Mouse (Mus musculus) liver, postnatal 0 days (tissue): Measurements from ENCODE around the gene Rbm33. TPM values are rescaled to one million over a fixed set of nuclear protein-coding genes. Genes with fewer than 3 reads are reported as not detected.
A peak's percentile ranks its signal among the peaks of the same experiment; 100 is the strongest.

Experiments used
- ATAC-seq: fragments of 200-750 bp; cut with Nextera tagmentation; 2 replicates; pipeline ENCODE4 v1.8.0; 2017; ENCODE audit warnings: mild to moderate bottlenecking, moderate library complexity
- DNase-seq: peaks from one replicate; pipeline ENCODE4 v3.0.0-alpha.2; 2016
- H3K27ac ChIP-seq: fragments of 300-500 bp; sonication (generic); 2 replicates; pipeline ENCODE4 v1.5.1; 2014; ENCODE audit warnings: antibody characterized with exemption, moderate library complexity, mild to moderate bottlenecking, low read depth
- H3K27me3 ChIP-seq: fragments of 300-500 bp; sonication (generic); 2 replicates; pipeline ENCODE4 v1.6.1; 2014; ENCODE audit warnings: low read length, control low read depth, mixed read lengths; ENCODE audit not compliant: insufficient read depth
- H3K36me3 ChIP-seq: fragments of 300-500 bp; sonication (generic); replicated peaks from 2 replicates; pipeline ENCODE4 v1.6.1; 2014; ENCODE audit warnings: mild to moderate bottlenecking, control low read depth, low read length, moderate library complexity, mixed read lengths; ENCODE audit not compliant: insufficient read depth
- H3K4me1 ChIP-seq: fragments of 300-500 bp; sonication (generic); 2 replicates; pipeline ENCODE4 v1.6.1; 2014; ENCODE audit warnings: antibody characterized with exemption, mild to moderate bottlenecking, control low read depth; ENCODE audit not compliant: insufficient read depth
- H3K4me2 ChIP-seq: fragments of 300-500 bp; sonication (generic); 2 replicates; pipeline ENCODE4 v1.6.1; 2014; ENCODE audit warnings: low read depth, mild to moderate bottlenecking, low read length, moderate library complexity, mixed read lengths
- H3K4me3 ChIP-seq: fragments of 300-500 bp; sonication (generic); 2 replicates; pipeline ENCODE4 v1.5.1; 2014; ENCODE audit warnings: low read depth, low read length
- H3K9ac ChIP-seq: fragments of 300-500 bp; sonication (generic); replicated peaks from 2 replicates; pipeline ENCODE4 v1.6.1; 2014; ENCODE audit warnings: mild to moderate bottlenecking, moderate library complexity
- H3K9me3 ChIP-seq: fragments of 300-500 bp; sonication (generic); 2 replicates; pipeline ENCODE4 v1.6.1; 2016; ENCODE audit warnings: mild to moderate bottlenecking, control low read depth, low read length, mixed read lengths
- CTCF ChIP-seq: sonication (generic); IDR thresholded peaks from 2 replicates; pipeline ENCODE4 v1.5.1; 2016; ENCODE audit warnings: antibody characterized with exemption, low read depth
- EP300 ChIP-seq: IDR thresholded peaks from 2 replicates; pipeline ENCODE4 v1.6.1; 2016; ENCODE audit warnings: antibody characterized with exemption, low read depth, mild to moderate bottlenecking
- WGBS: fragments of 180-500 bp; shearing (Covaris S2); extraction: QIAGEN DNeasy Blood & Tissue Kit; methylation state at CpG from one replicate; pipeline ENCODE4 v1.1.7; 2014; ENCODE audit not compliant: insufficient replicate concordance; 5-methylcytosine and 5-hydroxymethylcytosine counted together
- polyA plus RNA-seq: library from polyadenylated mRNA; unstranded; fragments of >200 nt; fragmentation: Nextera tagmentation; extraction: Ambion mirVana; gene quantifications from 2 replicates; pipeline ENCODE4 v1.2.1, GENCODE M21; 2015

Rbm33 gene
- polyA plus RNA-seq, 1 experiment from 2014 or later: 4.4 TPM

DNA sequence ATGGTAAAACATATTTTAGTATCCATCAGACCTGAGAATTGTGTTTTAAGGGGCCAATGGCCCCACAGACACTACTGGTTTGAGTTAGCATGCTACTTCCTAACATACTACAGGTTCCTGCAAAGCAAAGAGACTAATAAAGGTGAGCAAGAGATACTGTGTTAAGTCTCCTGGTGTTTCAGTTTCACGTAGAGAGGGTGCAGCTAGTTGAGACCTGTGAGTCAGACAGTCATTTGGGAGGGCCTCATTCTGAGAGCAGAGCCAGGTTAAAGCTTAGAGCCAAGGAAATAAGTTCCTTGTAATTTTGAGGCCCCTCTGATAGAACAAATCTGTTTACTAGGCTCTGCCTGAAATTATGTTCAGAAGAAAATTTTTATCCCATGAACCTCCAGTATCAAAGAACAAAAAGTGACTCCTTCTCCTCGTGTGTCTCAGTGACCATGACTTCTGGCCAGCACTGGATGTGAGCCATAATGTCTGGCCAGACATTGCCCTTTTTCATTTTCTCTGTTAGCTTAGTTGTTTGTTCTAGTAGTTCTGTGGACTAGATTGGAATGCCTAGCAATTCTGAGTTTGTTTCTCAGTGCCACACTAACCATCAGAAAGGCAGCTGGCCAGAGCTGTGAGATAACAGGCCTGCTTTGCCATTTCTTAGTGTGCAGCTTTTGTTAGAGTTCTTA is 95.2 kb downstream of the Rbm33 start:
- 62% methylated on average over 2 of the region's 2 CpGs for WGBS
- H3K4me3 ChIP-seq: no peak overlapping the region
- H3K9ac ChIP-seq: no peak overlapping the region
- no peak for DNase-seq
- H3K27me3 ChIP-seq: no peaks in the 10 kb centered on the region
- H3K4me1 ChIP-seq: peaks cover 6% of the 10 kb centered on the region; the same call in 1 of the 2 replicates
- H3K36me3 ChIP-seq: peaks cover 79% of the 10 kb centered on the region
- peak overlapping the region; percentile 44 for H3K27ac ChIP-seq
- no peaks in the 10 kb centered on the region for H3K9me3 ChIP-seq
- TF ChIP-seq EP300 (no peak; the same call in 1 of the 2 replicates), CTCF (no peak)
- no peak overlapping the region for H3K4me2 ChIP-seq
- ATAC-seq: peak; percentile 70; the same call in 1 of the 2 replicates

DNA sequence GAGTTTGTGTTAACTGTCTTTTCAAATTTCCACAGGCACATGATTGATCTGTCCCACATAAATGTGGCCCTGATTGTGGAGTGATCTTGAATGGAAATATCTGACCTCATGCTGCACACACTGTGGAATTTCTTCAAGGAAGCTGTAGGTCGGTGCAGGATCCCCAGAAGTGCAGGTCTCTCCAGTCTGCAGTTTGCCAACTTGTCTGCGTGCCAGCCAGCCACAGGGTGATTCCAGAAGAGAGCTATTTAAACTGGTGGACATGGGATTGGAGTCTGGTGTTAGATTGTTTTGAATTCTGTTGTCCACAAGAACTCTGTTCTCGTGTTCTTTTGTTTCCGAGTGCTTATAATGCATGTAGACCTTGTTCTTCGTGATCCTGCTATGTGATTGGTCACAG is 96.6 kb downstream of the Rbm33 start:
- H3K36me3 ChIP-seq: peaks cover 80% of the 10 kb centered on the region
- no peak for TF ChIP-seq EP300
- TF ChIP-seq CTCF: no peak
- H3K9ac ChIP-seq: no peak overlapping the region
- no peak overlapping the region for H3K27ac ChIP-seq
- no peak for ATAC-seq
- WGBS: 91% methylated on average over 5 of the region's 5 CpGs
- no peak overlapping the region for H3K4me3 ChIP-seq
- H3K4me2 ChIP-seq: no peak overlapping the region
- DNase-seq: no peak
- no peaks in the 10 kb centered on the region for H3K27me3 ChIP-seq
- no peaks in the 10 kb centered on the region for H3K9me3 ChIP-seq
- H3K4me1 ChIP-seq: peaks cover 6% of the 10 kb centered on the region; the same call in 1 of the 2 replicates

DNA sequence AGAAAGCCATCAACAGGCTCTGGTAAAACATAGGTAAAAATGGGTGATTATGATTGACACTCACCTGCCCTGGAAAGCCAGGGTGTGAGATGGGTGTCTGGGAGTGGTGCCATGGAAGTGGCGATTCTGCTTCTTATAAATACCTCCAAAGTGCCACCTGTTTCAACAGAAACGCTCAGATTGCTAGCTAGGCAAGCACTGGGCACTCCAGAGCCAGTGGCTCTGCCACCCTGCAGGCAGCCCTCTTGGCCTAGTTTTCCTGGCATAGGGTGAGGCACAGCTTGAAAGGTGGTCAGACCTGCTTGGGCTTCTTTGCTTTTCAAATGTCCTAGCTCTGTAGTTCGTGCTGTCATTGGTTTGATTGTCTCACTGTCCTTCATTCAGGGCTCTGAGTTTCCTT is 97.2 kb downstream of the Rbm33 start:
- no peak overlapping the region for H3K27ac ChIP-seq
- no peak overlapping the region for H3K4me3 ChIP-seq
- H3K36me3 ChIP-seq: peaks cover 78% of the 10 kb centered on the region
- no peak for ATAC-seq
- DNase-seq: no peak
- peaks cover 6% of the 10 kb centered on the region; the same call in 1 of the 2 replicates for H3K4me1 ChIP-seq
- 80% methylated on average over 3 of the region's 3 CpGs for WGBS
- H3K27me3 ChIP-seq: no peaks in the 10 kb centered on the region
- no peaks in the 10 kb centered on the region for H3K9me3 ChIP-seq
- no peak overlapping the region for H3K4me2 ChIP-seq
- H3K9ac ChIP-seq: no peak overlapping the region
- TF ChIP-seq CTCF: no peak
- TF ChIP-seq EP300: no peak

DNA sequence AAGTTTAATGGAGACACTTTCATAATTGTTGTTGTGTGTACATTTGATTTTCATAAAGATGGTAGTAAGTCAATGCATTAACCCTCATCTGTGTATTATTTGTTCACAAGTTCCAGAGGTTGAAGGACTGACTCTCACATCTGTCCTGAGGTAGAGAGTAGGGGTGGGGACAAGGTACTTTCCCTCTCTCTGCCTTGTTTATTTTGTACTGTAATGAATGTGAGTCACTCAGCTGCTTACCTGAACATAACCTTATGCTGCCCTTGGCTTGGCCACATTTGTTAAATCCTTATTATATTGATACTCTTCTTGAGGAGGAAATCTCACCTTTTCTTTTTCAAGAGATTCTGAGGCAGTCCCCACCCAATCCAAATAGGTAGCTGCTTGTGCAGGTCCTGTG is 99.1 kb downstream of the Rbm33 start:
- Histone ChIP-seq H3K27me3 (no peaks in the 10 kb centered on the region), H3K27ac (no peak overlapping the region), H3K4me1 (peaks cover 6% of the 10 kb centered on the region; the same call in 1 of the 2 replicates), H3K36me3 (peaks cover 70% of the 10 kb centered on the region), H3K9ac (no peak overlapping the region), H3K4me2 (no peak overlapping the region), H3K9me3 (no peaks in the 10 kb centered on the region), H3K4me3 (no peak overlapping the region)
- TF ChIP-seq CTCF: no peak
- no peak for TF ChIP-seq EP300
- DNase-seq (no peak), ATAC-seq (no peak)

DNA sequence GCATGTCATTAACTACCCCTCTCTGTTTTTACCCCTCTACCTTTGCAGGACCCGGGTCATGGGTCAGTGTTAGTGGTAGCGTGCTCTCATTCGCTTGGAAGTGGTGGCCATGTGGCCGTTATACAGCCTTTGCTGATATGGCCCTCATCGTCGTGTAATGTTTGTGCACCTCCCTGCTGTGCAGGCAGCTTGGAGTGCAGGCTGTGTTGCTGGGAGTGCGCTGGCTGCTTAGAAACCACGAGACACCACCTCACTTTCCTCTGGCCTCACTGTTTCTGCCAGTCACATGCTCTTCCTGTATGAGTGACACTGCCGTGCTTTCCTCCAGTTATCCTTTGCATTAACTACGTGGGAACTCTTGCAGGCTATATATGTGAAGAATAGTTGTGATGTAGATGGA is 101.8 kb downstream of the Rbm33 start:
- 77% methylated on average over 10 of the region's 10 CpGs for WGBS
- TF ChIP-seq CTCF: no peak
- no peak for TF ChIP-seq EP300

DNA sequence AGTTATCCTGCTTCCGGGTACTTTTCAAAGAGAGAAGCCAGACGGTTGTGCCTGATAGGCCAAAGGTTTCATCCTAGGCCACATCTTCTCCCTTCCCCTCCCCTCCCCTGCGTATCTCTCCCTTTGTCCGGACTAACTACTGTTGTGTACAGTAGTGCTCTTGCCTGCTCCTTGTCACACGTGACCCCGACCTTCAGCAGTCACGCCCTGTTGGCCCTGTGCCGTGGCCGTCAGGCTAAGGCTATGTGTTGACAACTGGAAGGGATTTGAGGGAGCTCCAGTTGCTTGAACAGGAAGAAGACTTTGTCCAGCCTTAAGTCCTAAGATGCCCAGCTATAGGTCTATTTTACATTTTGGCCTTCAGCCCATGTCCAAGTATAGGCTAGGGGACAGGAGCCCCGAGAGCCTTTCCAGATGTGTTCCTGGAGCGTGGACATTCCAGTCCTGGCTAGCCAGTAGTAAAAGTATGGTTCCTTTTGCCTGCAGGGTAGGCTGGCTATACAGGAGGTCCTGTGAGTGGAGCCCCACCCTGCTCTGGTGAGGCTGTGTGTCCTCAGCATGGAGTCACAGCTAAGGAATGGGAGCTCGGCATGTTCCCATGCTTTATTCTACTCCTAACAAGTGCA is 102.8 kb downstream of the Rbm33 start:
- no peak overlapping the region for H3K9ac ChIP-seq
- no peak overlapping the region for H3K4me2 ChIP-seq
- H3K9me3 ChIP-seq: no peaks in the 10 kb centered on the region
- H3K4me1 ChIP-seq: no peaks in the 10 kb centered on the region
- no peaks in the 10 kb centered on the region for H3K27me3 ChIP-seq
- 84% methylated on average over 12 of the region's 12 CpGs for WGBS
- DNase-seq (no peak), ATAC-seq (no peak)
- no peak overlapping the region for H3K4me3 ChIP-seq
- no peak for TF ChIP-seq CTCF
- no peak for TF ChIP-seq EP300
- peaks cover 42% of the 10 kb centered on the region for H3K36me3 ChIP-seq
- H3K27ac ChIP-seq: no peak overlapping the region

More for the DNA sequence above, 101.8 kb downstream of the Rbm33 start:
- H3K27me3 ChIP-seq: no peaks in the 10 kb centered on the region
- no peak overlapping the region for H3K27ac ChIP-seq
- no peaks in the 10 kb centered on the region for H3K4me1 ChIP-seq
- no peak overlapping the region for H3K4me3 ChIP-seq
- H3K4me2 ChIP-seq: no peak overlapping the region
- no peak overlapping the region for H3K9ac ChIP-seq
- ATAC-seq (no peak), DNase-seq (no peak)
- peaks cover 52% of the 10 kb centered on the region for H3K36me3 ChIP-seq
- H3K9me3 ChIP-seq: no peaks in the 10 kb centered on the region
